Mouse (Mus musculus) splenic B cell, adult 2 months (primary cell): Measurements from ENCODE around the gene Agtrap.
A peak's percentile ranks its signal among the peaks of the same experiment; 100 is the strongest.

ENCODE experiments used
- DNase-seq: peaks from one replicate; pipeline ENCODE4 v3.0.0-alpha.2; 2011; ENCODE audit warnings: low read depth, low spot score
- H3K27me3 ChIP-seq: 2 replicates; pipeline ENCODE4 v1.6.1; 2012; ENCODE audit warnings: mild to moderate bottlenecking, low read length, moderate library complexity, mixed read lengths; ENCODE audit not compliant: control insufficient read depth, poor library complexity, insufficient read depth, severe bottlenecking
- H3K36me3 ChIP-seq: 2 replicates; pipeline ENCODE4 v1.6.1; 2012; ENCODE audit warnings: mild to moderate bottlenecking, low read length, moderate library complexity, mixed read lengths; ENCODE audit not compliant: control insufficient read depth, poor library complexity, insufficient read depth, severe bottlenecking

Gene Agtrap

GRCm38 (mm10) chr4:148091181-148091580 is 3.4 kb upstream of the Agtrap start:
- Histone ChIP-seq H3K36me3 (no peaks in the 10 kb centered on the region), H3K27me3 (no peaks in the 10 kb centered on the region)
- no peak for DNase-seq

- Histone ChIP-seq H3K27me3 (no peaks in the 10 kb centered on the region), H3K36me3 (no peaks in the 10 kb centered on the region)
- DNase-seq, result no peak
These were observed 1.3 kb upstream of the Agtrap start for GRCm38 (mm10) chr4:148089166-148089565.

DNA sequence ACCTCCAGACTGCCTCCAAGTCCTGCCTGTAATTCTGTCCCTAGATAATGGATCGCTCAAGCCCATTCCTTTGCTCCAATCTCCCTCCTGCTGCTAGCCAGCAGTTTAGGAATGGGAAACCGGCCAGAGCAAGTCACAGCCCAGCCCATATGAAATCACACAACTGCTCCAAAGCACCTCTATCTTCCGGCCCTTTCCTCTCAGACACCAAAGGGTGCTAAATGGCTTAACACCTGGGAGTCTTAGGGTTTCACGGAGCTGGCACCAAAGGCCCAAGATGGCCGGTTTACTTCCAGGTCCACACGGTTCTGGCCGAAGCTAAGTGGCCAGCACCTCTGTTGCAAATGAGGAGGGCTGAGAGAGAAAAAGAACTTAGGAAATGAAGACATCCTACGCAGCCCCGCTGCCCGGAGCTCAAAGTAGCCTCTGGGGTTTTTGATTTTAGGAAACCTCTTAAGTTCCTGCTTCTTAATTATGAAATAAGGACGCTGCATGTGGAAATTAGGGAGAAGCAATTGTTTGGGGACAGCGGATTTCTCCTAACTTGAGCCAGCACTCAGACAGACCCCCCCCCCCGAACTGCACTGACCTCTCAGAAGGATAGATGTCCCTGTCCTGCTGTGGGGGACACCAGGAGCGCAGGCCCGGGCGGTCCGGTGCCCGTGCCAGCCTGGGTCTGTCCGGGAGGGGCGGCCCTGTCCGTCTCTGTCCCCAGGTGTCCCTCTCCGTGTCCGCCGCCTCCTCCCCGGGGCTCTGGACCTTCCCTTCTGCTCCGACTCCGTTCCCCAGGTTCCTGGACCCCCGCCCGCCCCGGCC is 532 bp downstream of the Agtrap start:
- DNase-seq, result no peak
- no peaks in the 10 kb centered on the region for H3K36me3 ChIP-seq
- no peaks in the 10 kb centered on the region for H3K27me3 ChIP-seq

DNA sequence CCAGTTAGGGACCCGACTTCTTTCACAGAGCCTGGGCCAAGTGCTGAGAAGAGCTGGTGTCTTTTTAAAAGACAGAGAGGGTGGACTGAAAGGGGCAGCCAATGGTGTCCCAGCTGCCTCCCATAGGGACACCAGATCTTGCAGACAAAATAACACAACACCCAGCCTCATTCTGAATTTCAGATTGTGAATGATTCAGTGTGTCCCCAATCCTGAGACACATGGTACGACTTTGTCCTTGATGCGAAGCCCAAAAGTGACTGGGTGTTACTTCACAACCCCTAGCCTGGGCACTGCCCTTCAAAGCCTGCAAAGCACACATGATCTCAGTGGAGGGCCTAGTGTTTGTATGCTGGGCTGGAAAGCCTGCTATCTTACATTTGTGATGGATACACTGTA is 1.9 kb downstream of the Agtrap start:
- DNase-seq, result no peak
- H3K36me3 ChIP-seq, result no peaks in the 10 kb centered on the region
- H3K27me3 ChIP-seq, result no peaks in the 10 kb centered on the region

DNA sequence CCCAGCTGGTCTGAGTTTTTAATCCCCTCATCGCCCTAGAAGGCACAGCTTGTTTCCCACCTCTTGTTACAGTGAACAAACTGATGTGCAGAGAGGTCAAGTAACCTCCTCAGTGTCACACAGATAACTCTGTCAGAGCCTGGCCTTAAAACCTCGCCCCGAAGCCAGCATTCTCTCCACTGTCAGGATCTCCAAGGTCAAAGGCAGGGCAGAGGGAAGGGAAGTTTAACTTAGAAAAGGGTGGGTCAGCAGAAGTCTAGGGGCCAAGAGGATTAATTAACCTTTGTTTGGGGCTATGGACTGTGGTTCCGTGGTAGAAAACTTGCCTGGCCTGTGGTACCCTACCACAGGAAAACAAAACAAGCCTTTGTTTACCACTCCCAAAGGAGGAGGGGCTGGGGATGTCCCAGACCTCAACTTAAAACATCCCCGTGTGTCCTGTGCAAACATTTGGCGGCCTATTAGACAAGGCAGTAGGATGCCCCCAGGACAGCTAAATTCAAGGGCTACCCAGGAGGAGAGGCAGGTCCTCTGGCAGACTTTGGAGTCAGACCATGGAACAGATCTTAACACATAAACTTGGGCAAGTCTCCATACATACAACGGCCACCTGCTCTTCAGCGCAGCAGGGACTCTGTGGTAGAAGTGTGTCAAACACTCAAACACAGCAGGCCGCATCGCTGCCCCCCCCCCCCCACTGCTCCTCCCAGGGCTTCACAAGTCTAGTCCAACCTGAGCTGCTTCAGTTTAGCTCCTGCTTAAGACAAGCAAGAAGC is 2.5 kb downstream of the Agtrap start:
- Histone ChIP-seq H3K36me3 (no peaks in the 10 kb centered on the region), H3K27me3 (no peaks in the 10 kb centered on the region)
- no peak for DNase-seq

DNA sequence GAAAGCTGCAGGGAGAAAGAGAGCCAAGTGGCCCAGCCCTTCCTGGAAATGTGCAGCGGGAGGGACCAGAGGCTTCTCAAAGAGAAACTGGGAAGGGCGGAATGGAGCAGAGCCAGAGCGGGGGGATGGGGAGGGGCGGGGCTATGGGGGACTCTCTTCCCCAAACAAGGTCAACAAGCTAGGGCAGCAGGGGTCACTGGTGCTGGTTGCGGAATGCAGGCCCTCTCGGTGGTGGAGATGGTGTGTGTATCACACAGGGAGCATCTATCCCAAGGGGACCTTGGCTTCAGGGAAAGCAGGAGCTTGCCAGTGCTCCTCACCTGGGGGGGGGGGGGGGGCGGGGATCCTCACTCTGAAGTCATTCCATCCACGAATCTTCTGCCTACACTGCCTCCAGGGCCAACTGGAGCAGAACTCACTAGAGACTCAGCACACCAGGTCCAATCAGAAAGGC is 3.5 kb downstream of the Agtrap start:
- Histone ChIP-seq H3K27me3 (no peaks in the 10 kb centered on the region), H3K36me3 (peaks cover 2% of the 10 kb centered on the region)
- DNase-seq, result no peak

DNA sequence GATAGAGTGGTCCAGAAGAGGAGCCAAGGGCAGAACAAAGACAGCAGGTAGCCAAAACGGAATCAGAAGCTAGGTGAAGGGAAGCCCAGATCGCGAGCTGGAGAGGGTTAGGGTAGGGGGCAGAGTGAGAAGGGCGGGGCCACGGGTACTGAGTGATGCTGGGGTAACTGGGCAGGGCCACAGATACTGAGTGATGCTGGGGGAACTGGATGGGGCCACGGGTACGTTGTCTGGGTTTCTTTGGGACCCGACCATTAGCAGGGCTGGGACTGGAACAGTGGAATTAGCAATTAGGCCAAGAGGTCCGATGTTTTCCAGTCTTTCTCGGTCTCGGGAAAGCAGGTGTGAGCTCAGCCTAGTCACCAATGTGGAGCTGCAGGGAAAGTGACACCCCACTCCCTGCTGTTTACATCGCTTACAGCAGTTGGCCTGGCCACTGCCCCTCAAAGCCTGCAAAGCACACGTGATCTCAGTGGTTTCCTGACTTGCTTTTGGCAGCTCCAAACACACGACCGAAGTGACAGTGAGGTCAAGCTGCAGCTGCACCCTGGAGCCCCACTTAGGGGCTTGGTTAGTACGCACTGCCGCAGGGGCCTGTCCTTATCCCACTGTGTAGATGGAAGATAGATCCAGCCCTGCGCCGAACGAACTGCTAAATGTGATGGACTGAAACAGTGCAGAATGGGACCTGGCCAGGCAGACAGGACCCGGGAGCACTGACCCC is 4.5 kb downstream of the Agtrap start:
- no peaks in the 10 kb centered on the region for H3K27me3 ChIP-seq
- peaks cover 2% of the 10 kb centered on the region for H3K36me3 ChIP-seq
- DNase-seq, result no peak

GRCm38 (mm10) chr4:148082257-148083044 is 5.4 kb downstream of the Agtrap start:
- H3K36me3 ChIP-seq, result peaks cover 2% of the 10 kb centered on the region
- DNase-seq, result peak; percentile 73
- H3K27me3 ChIP-seq, result no peaks in the 10 kb centered on the region

DNA sequence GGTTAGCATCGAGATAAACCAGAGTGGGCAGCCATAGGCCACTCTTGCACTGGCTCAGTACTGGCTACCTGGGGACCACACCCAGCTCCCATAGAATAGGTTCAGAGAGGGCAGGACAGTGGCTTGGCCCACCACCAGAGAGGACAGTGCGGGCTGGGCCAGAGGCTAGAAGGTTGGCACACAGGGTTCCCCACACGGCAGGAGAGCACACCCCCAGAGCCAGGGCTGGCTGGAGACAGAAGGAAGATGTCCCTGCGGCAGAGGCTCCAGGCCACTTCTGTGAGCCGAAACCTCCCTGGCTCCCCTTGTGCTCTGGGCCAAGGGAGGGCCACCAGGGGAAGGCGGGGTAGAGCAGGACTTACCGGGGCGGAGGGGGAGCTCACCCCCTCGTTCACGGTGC is 6.6 kb downstream of the Agtrap start:
- peaks cover 2% of the 10 kb centered on the region for H3K36me3 ChIP-seq
- DNase-seq, result no peak

GRCm38 (mm10) chr4:148080597-148080973 is 7.2 kb downstream of the Agtrap start:
- peaks cover 2% of the 10 kb centered on the region for H3K36me3 ChIP-seq
- DNase-seq, result no peak

More for the DNA sequence above, 6.6 kb downstream of the Agtrap start:
- H3K27me3 ChIP-seq, result no peaks in the 10 kb centered on the region

GRCm38 (mm10) chr4:148079944-148080596 is 7.8 kb downstream of the Agtrap start:
- Histone ChIP-seq H3K27me3 (no peaks in the 10 kb centered on the region), H3K36me3 (peaks cover 2% of the 10 kb centered on the region)
- no peak for DNase-seq

More at GRCm38 (mm10) chr4:148080597-148080973, 7.2 kb downstream of the Agtrap start:
- H3K27me3 ChIP-seq, result no peaks in the 10 kb centered on the region

- H3K27me3 ChIP-seq, result no peaks in the 10 kb centered on the region
- H3K36me3 ChIP-seq, result peaks cover 2% of the 10 kb centered on the region
- no peak for DNase-seq
These were observed 8.6 kb downstream of the Agtrap start for GRCm38 (mm10) chr4:148079212-148079611.

DNA sequence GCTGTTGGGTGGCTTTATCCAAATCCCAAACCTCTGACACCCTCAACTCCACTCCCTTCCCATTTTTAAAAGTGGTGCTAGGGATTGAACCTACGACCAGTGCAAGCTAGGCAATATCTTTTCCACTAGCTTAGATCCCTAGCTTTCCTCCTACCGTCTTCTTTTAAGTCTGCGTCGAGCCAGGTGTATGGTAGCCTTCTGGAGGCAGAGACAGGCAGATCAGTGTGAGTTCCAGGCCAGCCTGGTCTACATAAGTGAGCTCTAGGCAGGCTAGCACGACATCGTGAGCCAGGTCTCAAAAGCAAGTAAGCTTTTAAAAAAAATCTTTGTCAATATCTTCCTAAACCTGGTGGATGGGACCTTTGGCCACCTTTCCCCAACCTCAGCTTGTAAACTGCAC is 11.9 kb downstream of the Agtrap start:
- H3K27me3 ChIP-seq, result no peaks in the 10 kb centered on the region
- no peak for DNase-seq
- peaks cover 2% of the 10 kb centered on the region for H3K36me3 ChIP-seq

- peak; percentile 79 for DNase-seq
- H3K36me3 ChIP-seq, result peaks cover 2% of the 10 kb centered on the region
- H3K27me3 ChIP-seq, result no peaks in the 10 kb centered on the region
These were observed 12.6 kb downstream of the Agtrap start for GRCm38 (mm10) chr4:148075259-148075658.
